8 mouse cellular contexts compared by ENCODE assay signal in genomic region chr7:30363344-30363738, GRCm38 (mm10). TPM values are rescaled to one million over a fixed set of nuclear protein-coding genes. Genes with fewer than 3 reads are reported as not detected.
A peak's percentile ranks its signal among the peaks of the same experiment; 100 is the strongest.
DNase-seq lines count a peak whose midpoint lies in the region; ATAC-seq and TF ChIP-seq lines count a peak whose summit lies in the region.

No protein-coding gene starts in this region.

- H3K9me3 ChIP-seq in kidney, embryonic 14.5 days (ENCODE audit: control insufficient read depth, low read length), result no peaks in the 10 kb centered on the region
- H3K9me3 ChIP-seq in intestine, embryonic 15.5 days, result no peaks in the 10 kb centered on the region
- no peaks in the 10 kb centered on the region for H3K9me3 ChIP-seq in neural tube, embryonic 12.5 days

- H3K4me1 ChIP-seq in kidney, embryonic 14.5 days (ENCODE audit: control insufficient read depth, insufficient read depth, low read length), result peaks cover 17% of the 10 kb centered on the region; the same call in 1 of the 2 replicates
- H3K4me1 ChIP-seq in embryonic fibroblast, embryonic 13.5 days (ENCODE audit: control insufficient read depth, insufficient read depth, low read length), result no peaks in the 10 kb centered on the region
- H3K4me1 ChIP-seq in intestine, embryonic 15.5 days (replicated peaks), result peaks cover 21% of the 10 kb centered on the region
- H3K4me1 ChIP-seq in neural tube, embryonic 12.5 days, result peaks cover 46% of the 10 kb centered on the region

- TF ChIP-seq POLR2A in embryonic fibroblast, embryonic 13.5 days (IDR thresholded peaks at IDR 0.05; ENCODE audit: low read depth, low read length), result no peak

- H3K27me3 ChIP-seq in kidney, embryonic 14.5 days (ENCODE audit: control insufficient read depth, insufficient read depth, low read length), result peaks cover 4% of the 10 kb centered on the region; the same call in 1 of the 2 replicates
- peaks cover 7% of the 10 kb centered on the region; the same call in 1 of the 2 replicates for H3K27me3 ChIP-seq in intestine, embryonic 15.5 days (replicated peaks)
- 0 out of 2 replicates have a peak, but pooled peaks cover 10% of the 10 kb centered on the region for H3K27me3 ChIP-seq in neural tube, embryonic 12.5 days (replicated peaks)

- peak overlapping the region; percentile 63 for H3K4me2 ChIP-seq in kidney, embryonic 14.5 days (replicated peaks; ENCODE audit: low read depth, low read length)
- peak overlapping the region; percentile 85 for H3K4me2 ChIP-seq in intestine, embryonic 15.5 days (replicated peaks)
- peak overlapping the region; percentile 85 for H3K4me2 ChIP-seq in neural tube, embryonic 12.5 days (replicated peaks)

- H3K9ac ChIP-seq in kidney, embryonic 14.5 days (ENCODE audit: low read depth, low read length), result peak overlapping the region; percentile 89; the same call in 1 of the 2 replicates
- H3K9ac ChIP-seq in intestine, embryonic 15.5 days, result peak overlapping the region; percentile 66
- peak overlapping the region; percentile 95 for H3K9ac ChIP-seq in neural tube, embryonic 12.5 days

- no peak overlapping the region for H3K27ac ChIP-seq in kidney, embryonic 14.5 days (ENCODE audit: low read depth, low read length)
- H3K27ac ChIP-seq in embryonic fibroblast, embryonic 13.5 days (ENCODE audit: insufficient read depth, low read length), result no peak overlapping the region
- no peak overlapping the region for H3K27ac ChIP-seq in intestine, embryonic 15.5 days
- no peak overlapping the region for H3K27ac ChIP-seq in neural tube, embryonic 12.5 days

- no peak for DNase-seq in kidney, postnatal 10 days
- no peak for DNase-seq in ovary, postnatal 36 days (ENCODE audit: low spot score)
- DNase-seq in layer of hippocampus, adult 18-20 months (ENCODE audit: low spot score in 2 of 2), result no peak
- DNase-seq in MN1 (ENCODE audit: low spot score), result no peak

- peak overlapping the region; percentile 75 for H3K4me3 ChIP-seq in kidney, embryonic 14.5 days (ENCODE audit: low read length)
- H3K4me3 ChIP-seq in embryonic fibroblast, embryonic 13.5 days (ENCODE audit: insufficient read depth, low read length), result peak overlapping the region; percentile 31
- H3K4me3 ChIP-seq in intestine, embryonic 15.5 days (replicated peaks), result peak overlapping the region; percentile 62
- H3K4me3 ChIP-seq in neural tube, embryonic 12.5 days, result peak overlapping the region; percentile 87

- 63% methylated on average over 6 of the region's 6 CpGs for WGBS in kidney, embryonic 14.5 days
- WGBS in intestine, embryonic 15.5 days, result 54% methylated on average over 6 of the region's 6 CpGs
- WGBS in neural tube, embryonic 12.5 days, result 70% methylated on average over 6 of the region's 6 CpGs

- 0 out of 2 replicates have a peak, but pooled peaks cover 6% of the 10 kb centered on the region for H3K36me3 ChIP-seq in kidney, embryonic 14.5 days (ENCODE audit: control insufficient read depth, insufficient read depth, low read length)
- H3K36me3 ChIP-seq in intestine, embryonic 15.5 days, result peaks cover 4% of the 10 kb centered on the region; the same call in 1 of the 2 replicates
- peaks cover 17% of the 10 kb centered on the region for H3K36me3 ChIP-seq in neural tube, embryonic 12.5 days

- ATAC-seq in kidney, embryonic 14.5 days (ENCODE audit: low FRiP score, low TSS enrichment), result no peak
- ATAC-seq in intestine, embryonic 15.5 days, result no peak
- no peak for ATAC-seq in neural tube, embryonic 12.5 days (ENCODE audit: low FRiP score, low read depth)

- TF ChIP-seq CTCF in embryonic fibroblast, embryonic 13.5 days (IDR thresholded peaks at IDR 0.05; ENCODE audit: borderline replicate concordance, insufficient read depth, low read length), result no peak

RNA-seq across cellular contexts. Expression of gene Lrfn3, which starts 0.8 kb away (rescaled TPM):
- polyA plus RNA-seq in kidney, embryonic 14.5 days (2014; fragmentation: Nextera tagmentation; extraction: Ambion mirVana), result 5.8 and 7.2 TPM in 2 replicates
- polyA plus RNA-seq in embryonic fibroblast, embryonic 13.5 days (2011; ENCODE audit: insufficient read length, low read depth, missing spikeins), result 7.5 and 7.6 TPM in 2 replicates
- polyA plus RNA-seq in intestine, embryonic 15.5 days (2015; fragmentation: Nextera tagmentation; extraction: Ambion mirVana), result 2.9 and 3.9 TPM in 2 replicates
- 10.7 and 11.1 TPM in 2 replicates for polyA plus RNA-seq in neural tube, embryonic 12.5 days (2016; fragmentation: Nextera tagmentation; extraction: Ambion mirVana)
- total RNA-seq in layer of hippocampus, adult 18-20 months (2021), result 10 to 100 TPM; 29.9 to 32.6 TPM

RNA-seq across cellular contexts. Expression of gene Sdhaf1, which starts 39.6 kb away (rescaled TPM):
- polyA plus RNA-seq in kidney, embryonic 14.5 days (2014; fragmentation: Nextera tagmentation; extraction: Ambion mirVana), result 20.6 and 21.5 TPM in 2 replicates
- polyA plus RNA-seq in embryonic fibroblast, embryonic 13.5 days (2011; ENCODE audit: insufficient read length, low read depth, missing spikeins), result 6.1 and 6.8 TPM in 2 replicates
- polyA plus RNA-seq in intestine, embryonic 15.5 days (2015; fragmentation: Nextera tagmentation; extraction: Ambion mirVana), result 15.5 and 18.0 TPM in 2 replicates
- polyA plus RNA-seq in neural tube, embryonic 12.5 days (2016; fragmentation: Nextera tagmentation; extraction: Ambion mirVana), result 25.9 and 26.7 TPM in 2 replicates
- total RNA-seq in layer of hippocampus, adult 18-20 months (2021), result 1 to 10 TPM; 6.3 to 6.6 TPM

RNA-seq across cellular contexts. Expression of gene E130208F15Rik, which starts 41.8 kb away (rescaled TPM):
- not detected in 2 replicates for polyA plus RNA-seq in kidney, embryonic 14.5 days (2014; fragmentation: Nextera tagmentation; extraction: Ambion mirVana)
- 0.67 and 0.90 TPM in 2 replicates for polyA plus RNA-seq in embryonic fibroblast, embryonic 13.5 days (2011; ENCODE audit: insufficient read length, low read depth, missing spikeins)
- polyA plus RNA-seq in intestine, embryonic 15.5 days (2015; fragmentation: Nextera tagmentation; extraction: Ambion mirVana), result 1.8 TPM in 1 of 2 replicates, not detected in the other
- not detected in 2 replicates for polyA plus RNA-seq in neural tube, embryonic 12.5 days (2016; fragmentation: Nextera tagmentation; extraction: Ambion mirVana)
- under 1 TPM; 0.30 to 0.43 TPM for total RNA-seq in layer of hippocampus, adult 18-20 months (2021)

RNA-seq across cellular contexts. Expression of gene Syne4, which starts 48.7 kb away (rescaled TPM):
- polyA plus RNA-seq in kidney, embryonic 14.5 days (2014; fragmentation: Nextera tagmentation; extraction: Ambion mirVana), result 43.5 and 72.9 TPM in 2 replicates
- 1.5 and 2.6 TPM in 2 replicates for polyA plus RNA-seq in embryonic fibroblast, embryonic 13.5 days (2011; ENCODE audit: insufficient read length, low read depth, missing spikeins)
- 47.7 and 65.3 TPM in 2 replicates for polyA plus RNA-seq in intestine, embryonic 15.5 days (2015; fragmentation: Nextera tagmentation; extraction: Ambion mirVana)
- polyA plus RNA-seq in neural tube, embryonic 12.5 days (2016; fragmentation: Nextera tagmentation; extraction: Ambion mirVana), result 21.8 and 24.3 TPM in 2 replicates
- 10 to 100 TPM; 10.5 to 10.9 TPM for total RNA-seq in layer of hippocampus, adult 18-20 months (2021)

RNA-seq across cellular contexts. Expression of gene Tyrobp, which starts 50.2 kb away (rescaled TPM):
- polyA plus RNA-seq in kidney, embryonic 14.5 days (2014; fragmentation: Nextera tagmentation; extraction: Ambion mirVana), result 23.8 and 26.7 TPM in 2 replicates
- polyA plus RNA-seq in embryonic fibroblast, embryonic 13.5 days (2011; ENCODE audit: insufficient read length, low read depth, missing spikeins), result 7.6 TPM in 1 of 2 replicates, not detected in the other
- polyA plus RNA-seq in intestine, embryonic 15.5 days (2015; fragmentation: Nextera tagmentation; extraction: Ambion mirVana), result 49.8 and 63.7 TPM in 2 replicates
- 22.6 and 23.2 TPM in 2 replicates for polyA plus RNA-seq in neural tube, embryonic 12.5 days (2016; fragmentation: Nextera tagmentation; extraction: Ambion mirVana)
- total RNA-seq in layer of hippocampus, adult 18-20 months (2021), result 10 to 100 TPM; 29.7 to 34.3 TPM

Comparison
In these comparisons a context has a peak if more than half of its experiments do, and no peak if none do; other contexts are left out.
1. H3K4me3 ChIP-seq: peak in every context shown above with its lines; median percentile 87 in neural tube, embryonic 12.5 days; 75 in kidney, embryonic 14.5 days; 62 in intestine, embryonic 15.5 days; 31 in embryonic fibroblast, embryonic 13.5 days.